Mouse (Mus musculus): ENCODE data around the gene Apol9a. TPM values are rescaled to one million over a fixed set of nuclear protein-coding genes. Genes with fewer than 3 reads are reported as not detected.
A peak's percentile ranks its signal among the peaks of the same experiment; 100 is the strongest.

Apol9a gene
- polyA plus RNA-seq, 1 experiment from 2014 or later, result not detected

DNA sequence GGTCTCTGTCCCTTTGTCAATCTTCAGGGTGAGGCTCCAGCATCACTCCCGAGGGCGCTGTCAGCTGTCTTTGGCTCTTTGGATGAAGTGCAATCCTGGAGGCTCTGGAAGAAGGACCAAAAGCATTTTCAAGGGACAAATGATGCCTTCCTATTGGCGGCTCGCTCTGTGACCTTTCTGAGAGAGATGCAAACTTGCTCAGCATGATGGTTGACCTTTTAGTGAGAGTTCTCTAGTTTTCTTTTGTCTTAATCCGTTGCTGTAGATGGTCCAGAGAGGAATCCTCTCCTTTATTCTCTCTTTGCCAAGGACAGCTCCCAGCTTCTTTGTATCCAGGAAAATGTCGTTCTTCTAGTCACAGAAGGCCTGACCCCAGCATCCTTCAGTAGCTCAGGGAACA is 51.9 kb downstream of the Apol9a start:
- Histone ChIP-seq H3K4me3 (ENCODE audit: low read depth, low read length) (peak overlapping the region; percentile 21; the same call in 1 of the 2 replicates), H3K9ac (ENCODE audit: low read length) (peak overlapping the region; percentile 69), H3K27me3 (replicated peaks; ENCODE audit: control insufficient read depth, insufficient read depth, low read length) (no peaks in the 10 kb centered on the region), H3K9me3 (replicated peaks; ENCODE audit: control insufficient read depth, low read length) (no peaks in the 10 kb centered on the region), H3K4me1 (ENCODE audit: control insufficient read depth, insufficient read depth, low read length) (peaks cover 34% of the 10 kb centered on the region), H3K4me2 (ENCODE audit: low read length) (peak overlapping the region; percentile 57), H3K36me3 (ENCODE audit: control insufficient read depth, insufficient read depth, low read length) (no peaks in the 10 kb centered on the region), H3K27ac (ENCODE audit: low read depth, low read length) (peak overlapping the region; percentile 52; the same call in 1 of the 2 replicates)
- DNase-seq (ENCODE audit: low spot score) (no peak), ATAC-seq (peak; percentile 45)
- WGBS, result 17% methylated on average over 6 of the region's 6 CpGs

DNA sequence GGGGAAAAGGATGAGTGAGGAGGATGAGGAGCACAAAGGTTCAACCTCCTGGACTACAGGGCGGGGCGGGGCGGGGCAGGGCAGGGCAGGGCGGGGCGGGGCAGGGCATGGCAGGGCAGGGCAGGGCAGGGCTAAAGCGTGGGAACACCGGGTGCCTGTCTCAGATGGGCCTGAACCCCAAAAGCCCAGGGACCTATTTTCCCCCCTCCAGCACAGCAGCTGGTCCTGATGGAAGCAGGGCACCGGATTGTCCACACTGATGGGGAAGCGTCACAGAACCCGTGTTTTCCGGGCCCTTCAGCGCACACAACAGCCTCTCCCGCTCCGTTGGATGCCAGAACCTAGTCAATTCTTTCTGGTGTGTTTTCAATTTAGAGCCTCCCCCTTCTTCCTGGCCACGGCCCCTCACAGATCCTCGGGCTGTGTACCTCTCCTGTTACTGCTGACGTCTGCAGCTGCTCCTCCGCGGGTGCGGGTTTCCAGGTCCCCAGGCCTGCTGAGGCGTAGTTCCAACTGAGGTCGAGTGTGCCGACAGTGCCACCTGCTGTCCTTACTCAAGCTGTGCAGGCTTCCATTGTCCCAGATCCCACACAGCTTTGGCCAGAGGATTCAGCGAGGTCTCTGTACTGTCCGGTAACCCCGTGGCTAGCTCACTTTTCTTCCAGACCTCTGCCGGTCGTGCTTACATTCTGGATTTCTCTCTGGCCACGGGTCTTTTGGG is 52.5 kb downstream of the Apol9a start:
- H3K4me1 ChIP-seq (ENCODE audit: control insufficient read depth, insufficient read depth, low read length), result peaks cover 28% of the 10 kb centered on the region
- H3K4me3 ChIP-seq (ENCODE audit: low read depth, low read length), result peak overlapping the region; percentile 21; the same call in 1 of the 2 replicates
- H3K9ac ChIP-seq (ENCODE audit: low read length), result peak overlapping the region; percentile 69
- DNase-seq (ENCODE audit: low spot score) (peak; percentile 94), ATAC-seq (peak; percentile 80)
- H3K9me3 ChIP-seq (replicated peaks; ENCODE audit: control insufficient read depth, low read length), result no peaks in the 10 kb centered on the region
- H3K27ac ChIP-seq (ENCODE audit: low read depth, low read length), result peak overlapping the region; percentile 52; the same call in 1 of the 2 replicates
- H3K36me3 ChIP-seq (ENCODE audit: control insufficient read depth, insufficient read depth, low read length), result no peaks in the 10 kb centered on the region
- peak overlapping the region; percentile 57 for H3K4me2 ChIP-seq (ENCODE audit: low read length)
- WGBS, result 7% methylated on average over 29 of the region's 29 CpGs
- no peaks in the 10 kb centered on the region for H3K27me3 ChIP-seq (replicated peaks; ENCODE audit: control insufficient read depth, insufficient read depth, low read length)

DNA sequence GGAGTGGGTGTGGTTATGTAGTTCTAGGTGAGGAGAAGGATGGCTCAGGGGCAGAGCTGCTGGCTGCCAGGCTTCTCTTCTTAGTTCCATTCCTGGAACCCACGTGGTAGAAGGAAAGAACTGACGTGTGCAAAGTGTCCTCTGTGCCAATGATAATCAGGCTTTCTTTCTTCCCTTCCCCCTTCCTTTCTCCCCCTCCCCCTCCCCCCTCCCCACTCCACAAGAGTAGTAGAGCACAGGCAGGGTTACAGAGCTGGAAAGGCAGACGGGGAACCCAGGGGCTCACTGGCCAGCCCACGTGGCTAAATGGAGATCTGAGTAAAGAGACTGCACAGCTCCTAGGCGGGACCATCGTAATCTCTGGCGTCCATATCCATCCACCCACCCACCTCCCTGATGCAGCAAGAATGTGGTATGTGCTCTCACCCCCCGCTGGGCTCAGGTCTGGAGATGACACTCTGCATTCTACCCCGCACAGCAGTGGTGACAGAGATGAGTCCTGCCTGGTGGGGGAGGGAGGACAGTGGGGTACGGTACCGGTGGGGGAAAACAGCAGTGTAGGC is 54.6 kb downstream of the Apol9a start:
- H3K36me3 ChIP-seq (ENCODE audit: control insufficient read depth, insufficient read depth, low read length), result no peaks in the 10 kb centered on the region
- WGBS, result 15% methylated on average over 11 of the region's 11 CpGs
- ATAC-seq, result peak; percentile 42
- H3K4me3 ChIP-seq (ENCODE audit: low read depth, low read length), result no peak overlapping the region
- peak overlapping the region; percentile 58; the same call in 1 of the 2 replicates for H3K27ac ChIP-seq (ENCODE audit: low read depth, low read length)
- H3K9ac ChIP-seq (ENCODE audit: low read length), result peak overlapping the region; percentile 32; the same call in 1 of the 2 replicates
- peak overlapping the region; percentile 23 for H3K4me2 ChIP-seq (ENCODE audit: low read length)
- peak; percentile 70 for DNase-seq (ENCODE audit: low spot score)
- H3K4me1 ChIP-seq (ENCODE audit: control insufficient read depth, insufficient read depth, low read length), result peaks cover 24% of the 10 kb centered on the region
- no peaks in the 10 kb centered on the region for H3K27me3 ChIP-seq (replicated peaks; ENCODE audit: control insufficient read depth, insufficient read depth, low read length)
- no peaks in the 10 kb centered on the region for H3K9me3 ChIP-seq (replicated peaks; ENCODE audit: control insufficient read depth, low read length)

DNA sequence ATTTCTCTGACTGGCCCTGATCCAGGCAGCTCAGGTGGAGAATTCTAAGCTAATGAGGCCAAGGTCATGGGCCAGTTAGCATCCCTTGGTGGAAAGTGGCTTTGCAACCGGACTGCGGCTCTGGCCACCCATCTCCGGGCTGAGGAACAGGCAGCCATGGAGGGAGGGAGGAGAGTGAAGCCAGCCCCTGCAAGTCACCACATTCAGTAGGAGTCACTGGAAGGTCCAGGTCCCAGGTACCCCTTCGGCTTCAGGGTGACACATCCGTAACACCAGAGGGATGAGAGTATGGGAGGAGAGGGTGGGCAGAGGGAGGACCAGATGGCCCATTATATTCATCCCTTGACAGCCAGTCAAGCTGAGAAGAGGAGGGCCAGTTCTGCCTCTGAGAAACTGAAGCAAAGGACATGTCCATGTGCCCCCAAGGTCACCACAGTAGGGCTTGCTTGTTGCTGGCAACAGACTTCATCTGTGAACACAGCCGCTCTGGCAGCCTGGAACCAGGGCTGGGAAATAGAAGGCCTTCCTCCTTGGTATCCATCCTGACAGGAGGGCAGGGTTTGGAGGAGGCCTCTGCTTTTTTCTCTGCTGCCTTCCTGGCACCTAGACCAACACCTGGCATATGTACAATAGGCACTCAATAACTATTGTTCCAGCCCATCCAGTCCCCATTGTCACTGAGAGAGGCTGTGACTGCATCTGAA is 55.9 kb downstream of the Apol9a start:
- H3K9ac ChIP-seq (ENCODE audit: low read length), result no peak overlapping the region
- H3K4me2 ChIP-seq (ENCODE audit: low read length), result no peak overlapping the region
- WGBS, result 69% methylated on average over 6 of the region's 6 CpGs
- peaks cover 24% of the 10 kb centered on the region for H3K4me1 ChIP-seq (ENCODE audit: control insufficient read depth, insufficient read depth, low read length)
- H3K4me3 ChIP-seq (ENCODE audit: low read depth, low read length), result no peak overlapping the region
- H3K27me3 ChIP-seq (replicated peaks; ENCODE audit: control insufficient read depth, insufficient read depth, low read length), result no peaks in the 10 kb centered on the region
- peak overlapping the region; percentile 49 for H3K27ac ChIP-seq (ENCODE audit: low read depth, low read length)
- no peaks in the 10 kb centered on the region for H3K36me3 ChIP-seq (ENCODE audit: control insufficient read depth, insufficient read depth, low read length)
- ATAC-seq (no peak), DNase-seq (ENCODE audit: low spot score) (no peak)
- no peaks in the 10 kb centered on the region for H3K9me3 ChIP-seq (replicated peaks; ENCODE audit: control insufficient read depth, low read length)

DNA sequence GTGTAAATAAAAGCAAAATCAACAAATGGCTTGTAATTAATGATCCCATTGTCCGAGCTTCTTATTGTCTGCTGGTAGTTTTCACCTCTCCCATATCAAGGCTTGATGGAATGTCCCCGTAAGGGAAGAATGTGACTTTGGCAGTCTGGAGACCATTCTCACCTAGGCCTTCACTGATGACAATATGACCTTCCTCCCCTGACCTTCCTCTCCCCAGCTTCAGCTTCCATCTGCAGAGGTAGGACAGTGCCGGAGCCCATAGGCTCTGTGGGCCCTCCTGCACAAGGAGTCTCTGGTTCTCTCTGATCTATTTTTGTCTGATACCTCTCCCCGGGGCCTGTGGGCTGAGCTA is 56.5 kb downstream of the Apol9a start:
- Histone ChIP-seq H3K4me3 (ENCODE audit: low read depth, low read length) (no peak overlapping the region), H3K4me2 (ENCODE audit: low read length) (no peak overlapping the region), H3K4me1 (ENCODE audit: control insufficient read depth, insufficient read depth, low read length) (peaks cover 24% of the 10 kb centered on the region), H3K27ac (ENCODE audit: low read depth, low read length) (no peak overlapping the region), H3K27me3 (replicated peaks; ENCODE audit: control insufficient read depth, insufficient read depth, low read length) (no peaks in the 10 kb centered on the region), H3K9ac (ENCODE audit: low read length) (no peak overlapping the region), H3K36me3 (ENCODE audit: control insufficient read depth, insufficient read depth, low read length) (no peaks in the 10 kb centered on the region), H3K9me3 (replicated peaks; ENCODE audit: control insufficient read depth, low read length) (no peaks in the 10 kb centered on the region)
- no peak for ATAC-seq
- no peak for DNase-seq (ENCODE audit: low spot score)
- 53% methylated on average over 4 of the region's 4 CpGs for WGBS

Other genes with a start within 250 kb of the Apol9a start
- gene Rbfox2, start 104.1 kb downstream of the Apol9a start, polyA plus RNA-seq (2014; fragmentation: Nextera tagmentation; extraction: Ambion mirVana), result 186 and 229 TPM in 2 replicates
- gene Apol7a, start 12.0 kb downstream of the Apol9a start, polyA plus RNA-seq (2014; fragmentation: Nextera tagmentation; extraction: Ambion mirVana), result not detected in 2 replicates
- not detected in 2 replicates for gene Apol7b, start 36.4 kb upstream of the Apol9a start, polyA plus RNA-seq (2014; fragmentation: Nextera tagmentation; extraction: Ambion mirVana)
- gene Apol10a, start 65.9 kb upstream of the Apol9a start, polyA plus RNA-seq (2014; fragmentation: Nextera tagmentation; extraction: Ambion mirVana), result not detected in 2 replicates
- gene Apol11a, start 97.1 kb upstream of the Apol9a start, polyA plus RNA-seq (2014; fragmentation: Nextera tagmentation; extraction: Ambion mirVana), result not detected in 2 replicates
- gene Apol7c, start 122.2 kb upstream of the Apol9a start, polyA plus RNA-seq (2014; fragmentation: Nextera tagmentation; extraction: Ambion mirVana), result not detected in 2 replicates
- gene 1700025B11Rik, start 150.8 kb upstream of the Apol9a start, polyA plus RNA-seq (2014; fragmentation: Nextera tagmentation; extraction: Ambion mirVana), result not detected in 2 replicates
- 0.09 TPM in 1 of 2 replicates, not detected in the other for gene Apol10b, start 185.0 kb upstream of the Apol9a start, polyA plus RNA-seq (2014; fragmentation: Nextera tagmentation; extraction: Ambion mirVana)
- not detected in 2 replicates for gene Gm36245, start 188.1 kb upstream of the Apol9a start, polyA plus RNA-seq (2014; fragmentation: Nextera tagmentation; extraction: Ambion mirVana)
- gene Apol11b, start 232.2 kb upstream of the Apol9a start, polyA plus RNA-seq (2014; fragmentation: Nextera tagmentation; extraction: Ambion mirVana), result not detected in 2 replicates